Comparison of ENCODE assay signal across 30 mouse cellular contexts in genomic region chr19:17385022-17385421, GRCm38 (mm10). TPM values are rescaled to one million over a fixed set of nuclear protein-coding genes. Genes with fewer than 3 reads are reported as not detected.
DNase-seq lines count a peak whose midpoint lies in the region; ATAC-seq lines count a peak whose summit lies in the region.
"Had no signal": no experiment of that assay in that cellular context is flagged by ENCODE, and none has a peak within 500 bp of the region (broad histone marks: within the 10 kb centered on the region; RNA-seq: fewer than 3 reads in every experiment).

No protein-coding gene starts in this region.

- ATAC-seq in liver, embryonic 11.5 days (replicated peaks; ENCODE audit: low FRiP score) = peak; percentile 71
- peak; percentile 73 for ATAC-seq in liver, embryonic 16.5 days (ENCODE audit: low read depth)
- ATAC-seq: forebrain, embryonic 13.5 days; intestine, postnatal 0 days; lung, postnatal 0 days had no signal

- H3K4me1 ChIP-seq in liver, embryonic 11.5 days (replicated peaks; ENCODE audit: control insufficient read depth, insufficient read depth, low read length) = no peaks in the 10 kb centered on the region
- H3K4me1 ChIP-seq in liver, embryonic 16.5 days (ENCODE audit: control insufficient read depth, low read depth, low read length) = peaks cover 6% of the 10 kb centered on the region
- H3K4me1 ChIP-seq: embryonic facial prominence, embryonic 10.5 days; embryonic facial prominence, embryonic 15.5 days; forebrain, embryonic 13.5 days; heart, embryonic 12.5 days; neural tube, embryonic 12.5 days had no signal

- H3K4me2 ChIP-seq in liver, embryonic 11.5 days = no peak overlapping the region
- H3K4me2 ChIP-seq in liver, embryonic 16.5 days (ENCODE audit: low read depth, low read length) = no peak overlapping the region
- H3K4me2 ChIP-seq: embryonic facial prominence, embryonic 15.5 days; forebrain, embryonic 13.5 days; heart, embryonic 12.5 days; hindbrain, embryonic 13.5 days; neural tube, embryonic 12.5 days had no signal

- DNase-seq in liver, embryonic 11.5 days (ENCODE audit: low spot score) = no peak
- DNase-seq in liver = no peak
- peak; percentile 37 for DNase-seq in induced T-regulatory cell, adult 2 months (ENCODE audit: low read depth)
- DNase-seq in gastrocnemius, postnatal 25 days = no peak
- no peak for DNase-seq in layer of hippocampus, adult 18-20 months (ENCODE audit: low spot score in 2 of 2)
- no peak for DNase-seq in lung, postnatal 4 days
- DNase-seq: adrenal gland, postnatal 25 days; cerebellum, adult 18-20 months; cerebellum, postnatal 10 days; gastrocnemius, postnatal 14 days; heart, adult 18-20 months; heart, postnatal 4 days; kidney, postnatal 4 days; right cerebral cortex, adult 18-20 months; thymus, adult 2 months; thymus, postnatal 36 days had no signal

- H3K36me3 ChIP-seq in liver, embryonic 11.5 days (ENCODE audit: control insufficient read depth, insufficient read depth, low read length) = no peaks in the 10 kb centered on the region
- H3K36me3 ChIP-seq in liver, embryonic 16.5 days (ENCODE audit: control insufficient read depth, insufficient read depth) = no peaks in the 10 kb centered on the region
- H3K36me3 ChIP-seq: embryonic facial prominence, embryonic 10.5 days; embryonic facial prominence, embryonic 15.5 days; heart, embryonic 12.5 days; hindbrain, embryonic 13.5 days; midbrain, embryonic 10.5 days; neural tube, embryonic 12.5 days had no signal

- no peaks in the 10 kb centered on the region for H3K27me3 ChIP-seq in liver, embryonic 11.5 days (replicated peaks; ENCODE audit: control insufficient read depth, insufficient read depth, low read length)
- no peaks in the 10 kb centered on the region for H3K27me3 ChIP-seq in liver, embryonic 16.5 days (ENCODE audit: control insufficient read depth, insufficient read depth, low read depth, low read length)
- H3K27me3 ChIP-seq: embryonic facial prominence, embryonic 15.5 days; forebrain, embryonic 13.5 days; heart, embryonic 12.5 days; hindbrain, embryonic 13.5 days; neural tube, embryonic 12.5 days had no signal

- H3K27ac ChIP-seq in liver, embryonic 11.5 days (ENCODE audit: low read depth, low read length) = no peak overlapping the region
- no peak overlapping the region for H3K27ac ChIP-seq in liver, embryonic 16.5 days (ENCODE audit: low read length)
- H3K27ac ChIP-seq: embryonic facial prominence, embryonic 10.5 days; embryonic facial prominence, embryonic 15.5 days; forebrain, embryonic 13.5 days; hindbrain, embryonic 13.5 days; macrophage; midbrain, embryonic 10.5 days; neural tube, embryonic 12.5 days; stomach, postnatal 0 days had no signal

- no peak overlapping the region for H3K4me3 ChIP-seq in liver, embryonic 11.5 days (ENCODE audit: low read depth, low read length)
- no peak overlapping the region for H3K4me3 ChIP-seq in liver, embryonic 16.5 days (ENCODE audit: low read depth, low read length)
- H3K4me3 ChIP-seq: embryonic facial prominence, embryonic 10.5 days; embryonic facial prominence, embryonic 15.5 days; forebrain, embryonic 13.5 days; heart, embryonic 12.5 days; hindbrain, embryonic 13.5 days; midbrain, embryonic 10.5 days; myocyte; neural tube, embryonic 12.5 days had no signal

- no peak overlapping the region for H3K9ac ChIP-seq in liver, embryonic 11.5 days (ENCODE audit: low read depth, low read length)
- H3K9ac ChIP-seq in liver, embryonic 16.5 days (ENCODE audit: low read depth, low read length) = no peak overlapping the region
- H3K9ac ChIP-seq: embryonic facial prominence, embryonic 15.5 days; forebrain, embryonic 13.5 days; heart, embryonic 12.5 days; hindbrain, embryonic 13.5 days; neural tube, embryonic 12.5 days had no signal

- 70% methylated on average over 4 of the region's 4 CpGs for WGBS in liver, embryonic 11.5 days
- 34% methylated on average over 4 of the region's 4 CpGs for WGBS in liver, embryonic 16.5 days (ENCODE audit: insufficient replicate concordance)

- no peaks in the 10 kb centered on the region for H3K9me3 ChIP-seq in liver, embryonic 11.5 days (ENCODE audit: control insufficient read depth, low read length)
- no peaks in the 10 kb centered on the region for H3K9me3 ChIP-seq in liver, embryonic 16.5 days (replicated peaks; ENCODE audit: control insufficient read depth, low read length)
- H3K9me3 ChIP-seq: embryonic facial prominence, embryonic 10.5 days; embryonic facial prominence, embryonic 15.5 days; forebrain, embryonic 13.5 days; heart, embryonic 12.5 days; hindbrain, embryonic 13.5 days; midbrain, embryonic 10.5 days; neural tube, embryonic 12.5 days had no signal

RNA-seq across cellular contexts. Expression of gene Rfk, which starts 8.8 kb away (rescaled TPM):
- 86.0 and 88.3 TPM in 2 replicates for polyA plus RNA-seq in liver, embryonic 11.5 days (2014; fragmentation: Nextera tagmentation; extraction: Ambion mirVana)
- polyA plus RNA-seq in liver, embryonic 16.5 days (2015; fragmentation: Nextera tagmentation; extraction: Ambion mirVana) = 48.8 and 49.8 TPM in 2 replicates
- total RNA-seq in gastrocnemius, postnatal 25 days (2021) = 10 to 100 TPM; 56.8 to 57.7 TPM
- total RNA-seq in layer of hippocampus, adult 18-20 months (2021) = 10 to 100 TPM; 60.1 to 64.6 TPM

RNA-seq across cellular contexts. Expression of gene Gcnt1, which starts 12.4 kb away (rescaled TPM):
- polyA plus RNA-seq in liver, embryonic 11.5 days (2014; fragmentation: Nextera tagmentation; extraction: Ambion mirVana) = 26.0 and 28.8 TPM in 2 replicates
- polyA plus RNA-seq in liver, embryonic 16.5 days (2015; fragmentation: Nextera tagmentation; extraction: Ambion mirVana) = 18.9 and 21.0 TPM in 2 replicates
- under 1 TPM; 0.51 to 0.99 TPM for total RNA-seq in gastrocnemius, postnatal 25 days (2021)
- 1 to 10 TPM; 3.1 to 3.5 TPM for total RNA-seq in layer of hippocampus, adult 18-20 months (2021)
- total RNA-seq: MEL had no signal
